Mouse (Mus musculus): ENCODE measurements at regions not wholly inside any gene's neighbourhood (a gene's known extent, or its start where the extent isn't known, plus 50 kb on each side); places are given as distances from the start of the nearest gene placed in this dataset.

GRCm38 (mm10) chr13:84763916-84764315 lies 425.3 kb upstream of the Ccnh start:
- H3K27me3 ChIP-seq (ENCODE audit: control insufficient read depth, insufficient read depth, low read length, poor library complexity, severe bottlenecking) = no peaks in the 10 kb centered on the region
- DNase-seq (ENCODE audit: low read depth, low spot score) = no peak
- no peaks in the 10 kb centered on the region for H3K36me3 ChIP-seq (ENCODE audit: control insufficient read depth, insufficient read depth, low read length, poor library complexity, severe bottlenecking)

GRCm38 (mm10) chr13:84771956-84772355 lies 417.3 kb upstream of the Ccnh start:
- Histone ChIP-seq H3K27me3 (ENCODE audit: control insufficient read depth, insufficient read depth, low read length, poor library complexity, severe bottlenecking) (no peaks in the 10 kb centered on the region), H3K36me3 (ENCODE audit: control insufficient read depth, insufficient read depth, low read length, poor library complexity, severe bottlenecking) (no peaks in the 10 kb centered on the region)

GRCm38 (mm10) chr13:84783017-84783937 lies 405.9 kb upstream of the Ccnh start:
- Histone ChIP-seq H3K27me3 (ENCODE audit: control insufficient read depth, insufficient read depth, low read length, poor library complexity, severe bottlenecking) (no peaks in the 10 kb centered on the region), H3K36me3 (ENCODE audit: control insufficient read depth, insufficient read depth, low read length, poor library complexity, severe bottlenecking) (no peaks in the 10 kb centered on the region)
- no peak for DNase-seq (ENCODE audit: low read depth, low spot score)

More at GRCm38 (mm10) chr13:84771956-84772355, 417.3 kb upstream of the Ccnh start:
- DNase-seq (ENCODE audit: low read depth, low spot score) = no peak

- H3K27me3 ChIP-seq (ENCODE audit: control insufficient read depth, insufficient read depth, low read length, poor library complexity, severe bottlenecking) = no peaks in the 10 kb centered on the region
- DNase-seq (ENCODE audit: low read depth, low spot score) = no peak
- H3K36me3 ChIP-seq (ENCODE audit: control insufficient read depth, insufficient read depth, low read length, poor library complexity, severe bottlenecking) = no peaks in the 10 kb centered on the region
Observed at GRCm38 (mm10) chr13:84804241-84804980, 384.8 kb upstream of the Ccnh start.

GRCm38 (mm10) chr13:84805190-84805589 lies 384.0 kb upstream of the Ccnh start:
- DNase-seq (ENCODE audit: low read depth, low spot score) = no peak
- Histone ChIP-seq H3K36me3 (ENCODE audit: control insufficient read depth, insufficient read depth, low read length, poor library complexity, severe bottlenecking) (no peaks in the 10 kb centered on the region), H3K27me3 (ENCODE audit: control insufficient read depth, insufficient read depth, low read length, poor library complexity, severe bottlenecking) (no peaks in the 10 kb centered on the region)

GRCm38 (mm10) chr13:84809605-84810004 lies 379.6 kb upstream of the Ccnh start:
- Histone ChIP-seq H3K27me3 (ENCODE audit: control insufficient read depth, insufficient read depth, low read length, poor library complexity, severe bottlenecking) (no peaks in the 10 kb centered on the region), H3K36me3 (ENCODE audit: control insufficient read depth, insufficient read depth, low read length, poor library complexity, severe bottlenecking) (no peaks in the 10 kb centered on the region)
- DNase-seq (ENCODE audit: low read depth, low spot score) = no peak
